Mouse (Mus musculus) lung, adult 2 months (tissue): ENCODE measurements around the gene Pbld2.

Experiments
- CTCF ChIP-seq: fragments of 200-500 bp; IDR thresholded peaks from 2 replicates; pipeline ENCODE4 v1.5.1; 2011; ENCODE audit warnings: mild to moderate bottlenecking, low read length, control low read depth; ENCODE audit not compliant: insufficient read depth
- POLR2A ChIP-seq: fragments of 200-500 bp; IDR thresholded peaks from 2 replicates; pipeline ENCODE4 v1.6.1; 2011; ENCODE audit warnings: low read depth, mild to moderate bottlenecking, control low read depth, low read length, borderline replicate concordance; ENCODE audit errors: extremely low read depth

DNA sequence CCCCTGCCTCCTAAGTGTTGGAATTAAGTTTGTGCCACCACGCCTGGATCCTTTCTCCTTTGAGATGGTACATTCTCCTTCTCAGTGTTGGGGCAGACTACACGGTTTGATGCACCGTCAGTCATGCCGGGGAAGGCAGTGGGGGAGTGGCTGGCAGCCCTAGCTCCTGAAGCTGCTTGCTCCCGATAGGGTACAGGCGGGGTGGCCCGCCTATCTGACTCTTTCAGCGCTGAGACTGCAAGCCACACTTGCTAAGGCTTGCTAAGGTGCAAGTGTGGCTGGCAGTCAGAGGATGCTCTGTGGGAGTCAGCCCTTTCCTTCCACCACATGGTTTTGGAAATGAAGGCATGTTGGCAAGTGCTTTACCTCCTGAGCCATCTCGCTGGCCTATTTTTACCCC, 23.5 kb upstream of the Pbld2 start:
- TF ChIP-seq POLR2A = no peak
- TF ChIP-seq CTCF = no peak
